Mouse (Mus musculus) cerebellum, postnatal 10 days (tissue): ENCODE data around the gene Med25.
A peak's percentile ranks its signal among the peaks of the same experiment; 100 is the strongest.

Experiments
- DNase-seq, 2 experiments: peaks; one replicate each; pipeline ENCODE4 v3.0.0; 2021; ENCODE audit warnings: mixed read lengths in 2 of 2

The Med25 gene

GRCm38 (mm10) chr7:44892276-44892921 lies at the start of gene Med25:
Med25 (minus strand) TSS chr7:44892712.
- peak; percentile 93 to 94 for DNase-seq

- no peak for DNase-seq
Observed at GRCm38 (mm10) chr7:44938680-44939079, 46.2 kb upstream of the Med25 start.

GRCm38 (mm10) chr7:44929204-44930151 lies 37.0 kb upstream of the Med25 start, which contains the start of gene Ap2a1:
Ap2a1 (minus strand) TSS chr7:44929496.
- DNase-seq = peak; percentile 99 to 100

GRCm38 (mm10) chr7:44928570-44928969 lies 36.1 kb upstream of the Med25 start:
- DNase-seq = no peak

- peak; percentile 65 to 71 for DNase-seq
Observed at GRCm38 (mm10) chr7:44925468-44925867, 33.0 kb upstream of the Med25 start.

GRCm38 (mm10) chr7:44922530-44922929 lies 30.0 kb upstream of the Med25 start:
- no peak for DNase-seq

GRCm38 (mm10) chr7:44919127-44919526 lies 26.6 kb upstream of the Med25 start:
- no peak for DNase-seq

- DNase-seq = no peak
Observed at GRCm38 (mm10) chr7:44918219-44918618, 25.7 kb upstream of the Med25 start.

GRCm38 (mm10) chr7:44916881-44917280 lies 24.4 kb upstream of the Med25 start:
- DNase-seq = no peak

GRCm38 (mm10) chr7:44916191-44916590 lies 23.7 kb upstream of the Med25 start:
- DNase-seq = no peak

- no peak for DNase-seq
Observed at GRCm38 (mm10) chr7:44915314-44915713, 22.8 kb upstream of the Med25 start.

GRCm38 (mm10) chr7:44914396-44914795 lies 21.9 kb upstream of the Med25 start:
- no peak for DNase-seq

- DNase-seq = no peak
Observed at GRCm38 (mm10) chr7:44908706-44909476, 16.4 kb upstream of the Med25 start.

GRCm38 (mm10) chr7:44905430-44905829 lies 12.9 kb upstream of the Med25 start:
- DNase-seq = peak; percentile 60 to 66

GRCm38 (mm10) chr7:44901230-44901722 lies 8.8 kb upstream of the Med25 start:
- no peak for DNase-seq

GRCm38 (mm10) chr7:44900632-44901031 lies 8.1 kb upstream of the Med25 start:
- no peak for DNase-seq

GRCm38 (mm10) chr7:44898607-44899006 lies 6.1 kb upstream of the Med25 start:
- peak; percentile 60 to 69 for DNase-seq

GRCm38 (mm10) chr7:44896499-44896898 lies 4.0 kb upstream of the Med25 start:
- no peak for DNase-seq

- peak; percentile 95 for DNase-seq
Observed at GRCm38 (mm10) chr7:44895593-44896434, 3.3 kb upstream of the Med25 start, which contains the start of gene Fuz. Fuz (plus strand) TSS chr7:44896079.

- peak; percentile 62 to 70 for DNase-seq
Observed at GRCm38 (mm10) chr7:44895206-44895592, 2.7 kb upstream of the Med25 start.

- no peak for DNase-seq
Observed at GRCm38 (mm10) chr7:44894175-44894574, 1.7 kb upstream of the Med25 start.

GRCm38 (mm10) chr7:44893197-44893596 lies 685 bp upstream of the Med25 start:
- no peak for DNase-seq
